Mouse (Mus musculus): ENCODE measurements around the gene Tmed4.

- TF ChIP-seq CTCF (IDR thresholded peaks at IDR 0.05; ENCODE audit: borderline replicate concordance, insufficient read depth, low read length) (no peak), POLR2A (IDR thresholded peaks at IDR 0.05; ENCODE audit: low read depth, low read length) (no peak)
Observed at GRCm38 (mm10) chr11:6222187-6222586, 52.5 kb downstream of the Tmed4 start.
